Mouse (Mus musculus) ovary, postnatal 36 days (tissue): ENCODE measurements around the gene Asic1.

Experiments
- DNase-seq: peaks from one replicate; pipeline ENCODE4 v3.0.0; 2022; ENCODE audit warnings: low spot score, mixed read lengths

The Asic1 gene

GRCm38 (mm10) chr15:99701999-99702900, 32.1 kb downstream of the Asic1 start, which contains the start of gene Smarcd1:
TSS of gene Smarcd1 (plus strand) at chr15:99702129.
- peak; percentile 95 for DNase-seq

GRCm38 (mm10) chr15:99703104-99703503, 32.9 kb downstream of the Asic1 start:
- DNase-seq = no peak

GRCm38 (mm10) chr15:99703676-99704040, 33.5 kb downstream of the Asic1 start:
- DNase-seq = no peak

GRCm38 (mm10) chr15:99704041-99704681, 34.0 kb downstream of the Asic1 start:
- DNase-seq = no peak

- DNase-seq = no peak
These were observed 34.7 kb downstream of the Asic1 start for GRCm38 (mm10) chr15:99704881-99705280.

GRCm38 (mm10) chr15:99705440-99706048, 35.4 kb downstream of the Asic1 start, which contains the start of gene Gm17349:
TSS of gene Gm17349 (minus strand) at chr15:99705490.
- peak; percentile 56 for DNase-seq

GRCm38 (mm10) chr15:99708176-99708575, 38.0 kb downstream of the Asic1 start:
- no peak for DNase-seq

DNA sequence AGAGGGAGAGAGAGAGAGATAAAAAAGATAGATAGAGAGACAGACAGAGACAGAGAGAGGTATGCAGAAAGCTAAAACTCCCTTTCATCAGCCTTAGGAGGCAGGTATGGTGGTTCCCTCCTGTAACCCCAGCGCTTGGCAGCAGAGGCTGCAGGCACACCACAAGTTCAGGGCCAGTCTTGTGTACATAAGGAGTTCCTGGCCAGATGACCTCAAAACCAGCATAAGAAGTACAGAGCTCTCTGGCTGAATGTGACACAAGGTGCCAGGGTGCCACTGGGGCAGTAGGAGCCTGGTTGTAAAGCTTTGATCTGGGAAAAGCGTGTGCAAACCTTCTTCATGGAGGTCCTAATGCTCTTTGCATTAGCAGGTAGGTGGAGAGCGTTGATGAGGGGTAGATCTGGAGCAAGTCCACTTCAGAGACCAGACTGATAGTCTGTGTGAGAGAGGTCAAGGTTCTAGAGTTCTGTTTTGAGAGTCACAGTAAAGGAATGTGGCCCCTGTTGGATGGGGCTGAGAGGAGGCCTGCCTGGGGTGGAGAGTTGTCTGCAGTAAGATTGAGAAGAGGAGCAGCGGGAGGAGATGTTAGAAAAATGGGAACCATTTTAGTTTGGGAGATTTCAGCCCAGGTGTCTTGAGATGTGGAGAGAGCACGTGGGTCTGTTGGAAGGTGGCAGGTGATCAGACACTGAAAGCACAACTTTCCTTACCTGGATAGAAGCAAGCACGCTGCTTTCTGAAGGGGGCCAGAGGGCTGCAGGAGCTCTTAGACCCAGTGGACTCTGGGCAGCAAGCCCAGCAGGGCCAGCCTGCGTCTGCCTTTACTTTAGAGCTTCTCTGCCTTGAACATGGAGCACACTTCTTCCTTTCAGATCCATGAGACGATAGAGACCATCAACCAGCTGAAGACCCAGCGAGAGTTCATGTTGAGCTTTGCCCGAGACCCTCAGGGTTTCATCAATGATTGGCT, 40.3 kb downstream of the Asic1 start:
- no peak for DNase-seq

DNA sequence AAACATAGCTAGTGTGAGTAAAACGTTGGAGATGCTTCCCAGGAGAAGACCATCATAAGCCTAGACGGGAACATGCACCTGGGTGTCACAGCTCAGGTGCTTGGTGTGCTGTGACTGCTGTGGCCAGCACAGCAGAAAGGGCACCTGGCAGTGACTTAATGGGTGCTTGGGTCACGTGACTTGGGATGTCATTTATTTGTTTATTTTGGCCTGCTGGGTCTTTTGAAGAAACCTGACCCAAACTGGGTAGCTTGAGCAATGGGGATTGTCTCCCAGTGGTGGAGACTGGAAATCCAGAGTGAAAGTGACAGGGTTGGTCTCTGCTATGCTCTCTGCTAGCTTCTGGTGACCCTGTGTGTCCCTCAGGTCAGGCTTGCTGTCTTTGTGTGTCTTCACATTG, 41.3 kb downstream of the Asic1 start:
- no peak for DNase-seq

- no peak for DNase-seq
These were observed 42.7 kb downstream of the Asic1 start for GRCm38 (mm10) chr15:99712666-99713559.

DNA sequence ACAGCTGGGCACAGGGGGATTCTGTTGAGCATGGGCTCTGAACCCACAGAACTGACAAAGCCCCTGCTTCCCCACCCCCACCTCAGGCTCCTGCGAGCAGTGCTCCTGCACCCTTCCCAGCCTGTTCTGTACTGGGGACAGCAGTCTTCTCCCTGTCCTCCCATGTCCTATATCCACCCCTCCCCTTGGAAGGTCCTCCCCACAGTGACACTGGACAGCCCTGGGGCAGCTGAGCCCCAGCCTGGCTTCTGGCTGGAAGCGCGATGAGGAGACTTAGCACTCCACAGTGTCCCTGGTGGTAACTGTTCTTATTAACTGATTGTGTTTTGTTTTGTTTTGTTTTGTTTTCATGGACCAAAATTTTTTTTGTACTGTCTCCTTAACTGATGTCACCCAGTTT, 43.4 kb downstream of the Asic1 start:
- DNase-seq = no peak

DNA sequence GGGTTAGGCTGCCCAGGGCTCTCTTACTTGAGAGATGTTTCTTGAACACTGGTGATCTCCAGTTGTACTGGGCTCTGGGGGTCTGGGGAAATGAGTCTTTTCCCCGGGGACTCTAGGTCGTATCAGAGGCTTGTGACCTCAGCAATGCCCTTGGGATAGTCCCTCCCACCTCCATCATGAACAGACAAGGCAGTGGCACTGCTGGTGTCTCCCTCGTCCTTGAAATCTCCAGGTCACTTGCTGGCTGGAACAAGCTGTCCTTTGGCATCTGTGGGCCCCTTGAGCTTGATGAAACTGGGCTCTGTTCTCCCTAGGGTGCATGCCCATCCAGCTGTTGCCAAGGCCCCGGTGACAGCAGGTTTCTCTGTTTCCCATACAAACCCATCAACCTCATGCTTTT, 44.0 kb downstream of the Asic1 start:
- peak; percentile 50 for DNase-seq

GRCm38 (mm10) chr15:99714858-99715257, 44.7 kb downstream of the Asic1 start:
- peak; percentile 72 for DNase-seq

- no peak for DNase-seq
These were observed 45.2 kb downstream of the Asic1 start for GRCm38 (mm10) chr15:99715361-99715865.

- DNase-seq = no peak
These were observed 46.0 kb downstream of the Asic1 start for GRCm38 (mm10) chr15:99715982-99716746.

DNA sequence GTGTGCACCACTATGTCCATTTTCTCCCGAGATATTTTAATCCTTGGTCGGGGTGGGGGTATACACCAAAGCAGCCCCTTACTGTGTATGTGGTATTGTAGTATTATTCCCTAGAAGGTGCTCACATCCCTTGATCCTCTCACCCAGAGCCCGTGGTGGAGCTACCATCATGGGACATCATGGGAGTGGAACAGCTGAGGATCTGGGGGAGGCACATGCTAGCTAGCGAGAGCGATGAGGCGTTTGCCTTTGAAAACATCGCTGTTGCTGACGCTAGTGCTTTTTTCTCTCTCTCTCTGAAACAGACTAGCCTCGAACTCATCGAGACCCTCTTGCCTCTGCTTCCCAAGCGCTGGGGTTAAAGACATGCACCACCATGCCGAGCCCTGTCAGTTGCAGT, 46.6 kb downstream of the Asic1 start:
- no peak for DNase-seq

- DNase-seq = peak; percentile 61
These were observed 47.5 kb downstream of the Asic1 start, which contains the start of gene Gpd1 for GRCm38 (mm10) chr15:99717386-99718334. TSS of gene Gpd1 (plus strand) at chr15:99717515.

DNA sequence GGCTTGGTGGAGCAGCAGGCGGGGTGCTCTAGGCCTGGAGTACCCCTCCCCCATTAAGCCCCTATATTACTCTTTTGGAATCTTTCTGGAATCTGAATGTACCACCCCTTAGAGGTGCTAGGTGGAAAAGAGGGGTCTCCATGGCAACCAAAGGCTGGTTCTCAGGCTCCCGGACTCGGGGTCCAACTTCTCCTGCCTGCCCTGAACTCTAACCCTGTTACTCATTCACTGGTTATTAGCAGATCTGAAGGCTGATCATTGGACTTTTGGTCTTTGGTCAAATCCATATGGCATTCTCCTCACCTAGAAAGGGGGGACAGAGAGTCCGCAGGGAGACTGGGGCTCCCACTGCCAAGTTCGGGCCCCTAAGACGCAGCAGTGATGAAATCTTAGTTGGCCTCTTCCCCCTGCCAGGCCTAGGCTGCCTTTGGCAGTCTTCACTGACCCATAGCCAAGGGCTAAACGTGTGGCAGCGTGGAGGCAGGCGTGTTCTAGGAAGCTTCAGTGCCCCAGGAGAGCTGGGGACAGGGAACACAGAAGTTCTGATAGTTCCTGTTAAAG, 48.4 kb downstream of the Asic1 start:
- no peak for DNase-seq
